Mouse (Mus musculus): ENCODE results near the gene Txndc8. TPM values are rescaled to one million over a fixed set of nuclear protein-coding genes. Genes with fewer than 3 reads are reported as not detected.

Txndc8 gene
- polyA plus RNA-seq, 1 experiment, result not detected

DNA sequence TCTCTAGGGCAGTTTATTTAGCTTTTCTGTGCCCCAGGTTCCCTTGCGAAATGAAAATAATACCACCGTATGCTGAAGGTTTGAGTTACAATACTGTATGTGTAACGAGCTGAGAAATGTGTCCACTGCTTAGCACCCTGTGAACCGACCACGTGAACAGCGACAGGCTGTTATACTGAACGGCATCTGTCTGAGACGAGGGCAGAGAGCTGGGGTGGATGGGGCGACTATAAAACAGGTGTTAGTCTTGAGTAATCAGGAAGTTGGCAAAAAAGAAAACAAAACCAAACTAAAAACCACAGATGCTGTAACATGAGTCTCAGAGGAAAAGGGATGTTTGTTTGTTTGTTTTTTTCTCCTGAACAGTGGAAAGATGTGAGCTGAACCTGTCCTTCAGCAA, 50.8 kb downstream of the Txndc8 start:
- no peak for TF ChIP-seq FLI1 (IDR thresholded peaks at IDR 0.05; ENCODE audit: low read length)
- no peak for TF ChIP-seq GATA1 (IDR thresholded peaks at IDR 0.05; ENCODE audit: borderline replicate concordance, low read length)
- no peaks in the 10 kb centered on the region for H3K27me3 ChIP-seq (replicated peaks)
- peaks cover 48% of the 10 kb centered on the region for H3K4me1 ChIP-seq
- peaks cover 11% of the 10 kb centered on the region for H3K36me3 ChIP-seq (replicated peaks; ENCODE audit: low read length)
- peak overlapping the region; percentile 99 for H3K4me3 ChIP-seq (replicated peaks)
- no peaks in the 10 kb centered on the region for H3K9me3 ChIP-seq

DNA sequence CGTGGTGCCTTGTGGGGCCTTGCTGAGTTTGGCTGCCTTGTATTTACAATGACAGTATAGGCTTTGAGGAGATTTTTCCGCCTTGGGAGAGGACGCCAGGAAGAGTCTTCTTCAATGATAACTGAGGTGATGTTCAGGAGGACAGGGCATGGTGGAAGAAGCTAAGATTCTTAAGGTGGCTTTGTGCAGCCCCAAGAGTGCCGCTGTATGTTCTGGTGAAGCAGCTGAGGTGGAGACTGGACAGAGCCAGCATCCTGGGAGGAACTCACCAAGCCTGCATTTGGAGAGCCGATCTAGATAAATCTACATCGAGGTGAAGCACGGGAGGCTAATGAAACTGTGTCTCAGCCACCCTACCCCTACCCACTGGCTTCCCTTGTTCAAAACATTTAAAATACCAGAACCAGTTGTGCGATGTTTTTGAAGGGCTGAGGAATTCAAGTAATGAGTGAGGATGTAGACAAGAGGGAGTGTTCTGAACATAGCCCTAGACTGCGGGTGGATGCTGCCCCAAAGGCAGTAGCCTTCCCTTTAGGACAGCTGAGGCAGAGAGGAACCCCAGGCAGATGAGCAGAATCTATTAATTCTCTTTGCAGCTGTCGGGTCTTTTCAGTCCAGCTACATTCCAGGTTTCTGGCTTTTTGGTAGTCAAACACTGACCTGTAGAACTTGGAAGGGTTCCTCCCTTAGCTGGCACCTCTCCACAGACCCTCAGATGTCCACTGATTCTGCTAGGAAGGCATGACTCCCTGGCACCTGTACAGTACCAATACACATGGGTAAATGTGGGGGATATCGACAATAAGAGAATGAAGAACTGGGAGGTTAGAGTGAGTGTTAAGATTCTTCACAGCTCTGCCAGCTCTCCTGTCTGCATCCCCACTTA, 51.5 kb downstream of the Txndc8 start:
- Histone ChIP-seq H3K9me3 (no peaks in the 10 kb centered on the region), H3K4me3 (replicated peaks) (peak overlapping the region; percentile 99), H3K4me1 (peaks cover 54% of the 10 kb centered on the region)

GRCm38 (mm10) chr4:57956029-57956960, 52.6 kb downstream of the Txndc8 start, which contains the start of gene Txn1:
TSS of gene Txn1 (minus strand) at chr4:57956411.
- TF ChIP-seq GATA1 (IDR thresholded peaks at IDR 0.05; ENCODE audit: borderline replicate concordance, low read length) (no peak), FLI1 (IDR thresholded peaks at IDR 0.05; ENCODE audit: low read length) (no peak)
- peaks cover 4% of the 10 kb centered on the region; the same call in 1 of the 2 replicates for H3K9me3 ChIP-seq
- H3K4me3 ChIP-seq (replicated peaks), result peak within 1 kb of the TSS; percentile 99
- peaks cover 51% of the 10 kb centered on the region for H3K4me1 ChIP-seq
- no peaks in the 10 kb centered on the region for H3K27me3 ChIP-seq (replicated peaks)
- peaks cover 26% of the 10 kb centered on the region for H3K36me3 ChIP-seq (replicated peaks; ENCODE audit: low read length)

More for the DNA sequence above, 51.5 kb downstream of the Txndc8 start:
- peaks cover 14% of the 10 kb centered on the region for H3K36me3 ChIP-seq (replicated peaks; ENCODE audit: low read length)
- TF ChIP-seq GATA1 (IDR thresholded peaks at IDR 0.05; ENCODE audit: borderline replicate concordance, low read length), result no peak
- no peak for TF ChIP-seq FLI1 (IDR thresholded peaks at IDR 0.05; ENCODE audit: low read length)
- no peaks in the 10 kb centered on the region for H3K27me3 ChIP-seq (replicated peaks)

GRCm38 (mm10) chr4:57955544-57955958, 53.4 kb downstream of the Txndc8 start:
- peaks cover 4% of the 10 kb centered on the region; the same call in 1 of the 2 replicates for H3K9me3 ChIP-seq
- H3K4me3 ChIP-seq (replicated peaks), result peak overlapping the region; percentile 99
- H3K27me3 ChIP-seq (replicated peaks), result no peaks in the 10 kb centered on the region
- peaks cover 33% of the 10 kb centered on the region for H3K36me3 ChIP-seq (replicated peaks; ENCODE audit: low read length)
- TF ChIP-seq GATA1 (IDR thresholded peaks at IDR 0.05; ENCODE audit: borderline replicate concordance, low read length), result no peak
- no peak for TF ChIP-seq FLI1 (IDR thresholded peaks at IDR 0.05; ENCODE audit: low read length)
- H3K4me1 ChIP-seq, result peaks cover 51% of the 10 kb centered on the region

DNA sequence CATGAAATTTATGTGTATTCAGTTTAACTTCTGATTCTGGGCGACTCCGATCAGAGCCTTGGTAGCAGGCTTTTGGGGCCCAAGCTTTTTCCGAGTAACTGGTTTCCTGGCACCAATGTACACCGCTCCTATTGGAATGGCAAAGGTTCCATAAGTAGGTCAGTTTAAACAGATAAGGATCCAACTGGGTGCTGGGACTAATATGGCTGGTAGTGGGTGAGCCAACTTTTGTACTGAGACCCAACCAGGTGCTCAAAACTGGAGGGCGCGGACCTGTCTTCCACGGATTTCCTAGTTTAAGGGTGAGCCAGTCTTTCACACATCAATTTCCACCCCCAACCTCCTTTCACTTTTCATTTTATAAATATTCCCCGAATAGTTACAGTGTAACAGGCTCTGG, 53.9 kb downstream of the Txndc8 start:
- TF ChIP-seq GATA1 (IDR thresholded peaks at IDR 0.05; ENCODE audit: borderline replicate concordance, low read length), result no peak
- TF ChIP-seq FLI1 (IDR thresholded peaks at IDR 0.05; ENCODE audit: low read length), result no peak
- Histone ChIP-seq H3K4me3 (replicated peaks) (peak overlapping the region; percentile 99), H3K27me3 (replicated peaks) (no peaks in the 10 kb centered on the region), H3K36me3 (replicated peaks; ENCODE audit: low read length) (peaks cover 39% of the 10 kb centered on the region), H3K9me3 (peaks cover 4% of the 10 kb centered on the region; the same call in 1 of the 2 replicates), H3K4me1 (peaks cover 51% of the 10 kb centered on the region)

- Histone ChIP-seq H3K9me3 (peaks cover 4% of the 10 kb centered on the region; the same call in 1 of the 2 replicates), H3K4me1 (peaks cover 54% of the 10 kb centered on the region), H3K27me3 (replicated peaks) (no peaks in the 10 kb centered on the region), H3K36me3 (replicated peaks; ENCODE audit: low read length) (peaks cover 43% of the 10 kb centered on the region), H3K4me3 (replicated peaks) (peak overlapping the region; percentile 99)
- TF ChIP-seq FLI1 (IDR thresholded peaks at IDR 0.05; ENCODE audit: low read length), result no peak
- no peak for TF ChIP-seq GATA1 (IDR thresholded peaks at IDR 0.05; ENCODE audit: borderline replicate concordance, low read length)
Observed at GRCm38 (mm10) chr4:57954580-57954979, 54.3 kb downstream of the Txndc8 start.

DNA sequence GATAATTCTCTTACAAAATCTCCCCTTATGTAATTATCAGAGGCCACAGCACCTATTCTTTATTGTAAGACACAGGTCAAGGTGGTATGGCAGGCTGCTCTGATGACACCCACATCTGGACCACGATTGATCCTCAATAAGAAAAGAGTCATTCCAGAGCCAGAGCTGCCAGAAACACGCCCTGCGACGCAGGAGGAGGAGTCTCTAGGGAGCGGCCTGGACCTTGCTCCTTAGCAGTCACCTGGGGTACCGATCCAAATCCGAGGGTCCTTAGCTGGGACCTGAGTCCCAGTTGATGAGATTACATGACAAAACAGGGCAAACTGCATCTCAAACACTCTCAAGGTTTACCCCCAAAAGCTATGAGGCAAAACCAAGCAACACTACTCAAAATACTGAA, 55.1 kb downstream of the Txndc8 start:
- Histone ChIP-seq H3K4me3 (replicated peaks) (peak overlapping the region; percentile 74), H3K36me3 (replicated peaks; ENCODE audit: low read length) (peaks cover 51% of the 10 kb centered on the region), H3K4me1 (peaks cover 49% of the 10 kb centered on the region)

DNA sequence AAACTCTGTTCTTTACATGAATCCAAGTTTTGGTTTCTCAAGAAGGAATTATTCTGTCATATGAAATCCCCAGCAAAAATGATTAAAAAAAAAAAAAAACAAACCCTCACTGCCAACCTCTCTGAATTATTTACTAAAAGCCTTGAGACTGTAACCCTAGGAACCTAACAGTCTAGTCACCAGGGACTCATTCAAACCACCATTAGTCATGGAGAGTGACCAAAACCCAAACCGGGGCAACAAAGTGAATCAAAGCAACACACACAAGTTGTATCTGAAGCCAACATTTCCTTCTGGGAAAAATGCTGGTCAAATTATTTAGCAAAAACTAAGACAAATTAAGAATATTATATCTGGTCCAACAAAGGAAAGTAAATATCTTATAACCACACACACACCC, 56.0 kb downstream of the Txndc8 start:
- TF ChIP-seq GATA1 (IDR thresholded peaks at IDR 0.05; ENCODE audit: borderline replicate concordance, low read length), result no peak
- no peak for TF ChIP-seq FLI1 (IDR thresholded peaks at IDR 0.05; ENCODE audit: low read length)
- peaks cover 47% of the 10 kb centered on the region for H3K4me1 ChIP-seq
- H3K36me3 ChIP-seq (replicated peaks; ENCODE audit: low read length), result peaks cover 60% of the 10 kb centered on the region
- H3K4me3 ChIP-seq (replicated peaks), result no peak overlapping the region
- no peaks in the 10 kb centered on the region for H3K27me3 ChIP-seq (replicated peaks)
- peaks cover 4% of the 10 kb centered on the region; the same call in 1 of the 2 replicates for H3K9me3 ChIP-seq

More for the DNA sequence above, 55.1 kb downstream of the Txndc8 start:
- Histone ChIP-seq H3K27me3 (replicated peaks) (no peaks in the 10 kb centered on the region), H3K9me3 (peaks cover 4% of the 10 kb centered on the region; the same call in 1 of the 2 replicates)
- no peak for TF ChIP-seq GATA1 (IDR thresholded peaks at IDR 0.05; ENCODE audit: borderline replicate concordance, low read length)
- no peak for TF ChIP-seq FLI1 (IDR thresholded peaks at IDR 0.05; ENCODE audit: low read length)

DNA sequence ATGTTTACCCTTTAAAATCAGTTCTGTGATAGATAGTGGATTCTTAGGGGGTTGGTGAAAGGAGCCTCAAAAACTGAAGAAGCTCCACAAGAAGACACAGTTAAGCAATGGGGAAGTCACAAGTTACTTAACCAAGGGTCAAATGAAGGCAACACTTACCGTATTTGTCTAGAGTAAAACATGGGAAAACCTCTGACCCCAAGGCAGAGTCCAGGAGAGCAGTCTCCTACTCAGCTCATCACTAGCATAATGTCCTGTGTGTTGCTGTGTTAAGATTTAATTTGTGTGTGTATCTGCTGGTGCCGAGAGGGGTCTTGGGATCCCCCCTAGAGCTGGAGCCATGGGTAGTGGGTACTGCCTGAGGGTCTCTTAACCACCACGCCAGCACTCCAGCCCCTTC, 56.5 kb downstream of the Txndc8 start:
- no peak for TF ChIP-seq GATA1 (IDR thresholded peaks at IDR 0.05; ENCODE audit: borderline replicate concordance, low read length)
- TF ChIP-seq FLI1 (IDR thresholded peaks at IDR 0.05; ENCODE audit: low read length), result no peak
- H3K4me3 ChIP-seq (replicated peaks), result peak overlapping the region; percentile 38
- peaks cover 4% of the 10 kb centered on the region; the same call in 1 of the 2 replicates for H3K9me3 ChIP-seq
- H3K36me3 ChIP-seq (replicated peaks; ENCODE audit: low read length), result peaks cover 64% of the 10 kb centered on the region
- H3K4me1 ChIP-seq, result peaks cover 46% of the 10 kb centered on the region
- H3K27me3 ChIP-seq (replicated peaks), result no peaks in the 10 kb centered on the region

Measured in megakaryocyte, embryonic 14.5 days (primary cell).